Mouse (Mus musculus): ENCODE data around the gene Vmn1r69. TPM values are rescaled to one million over a fixed set of nuclear protein-coding genes. Genes with fewer than 3 reads are reported as not detected.

The Vmn1r69 gene
- polyA plus RNA-seq (2012; rRNA removed): not detected in 2 replicates

DNA sequence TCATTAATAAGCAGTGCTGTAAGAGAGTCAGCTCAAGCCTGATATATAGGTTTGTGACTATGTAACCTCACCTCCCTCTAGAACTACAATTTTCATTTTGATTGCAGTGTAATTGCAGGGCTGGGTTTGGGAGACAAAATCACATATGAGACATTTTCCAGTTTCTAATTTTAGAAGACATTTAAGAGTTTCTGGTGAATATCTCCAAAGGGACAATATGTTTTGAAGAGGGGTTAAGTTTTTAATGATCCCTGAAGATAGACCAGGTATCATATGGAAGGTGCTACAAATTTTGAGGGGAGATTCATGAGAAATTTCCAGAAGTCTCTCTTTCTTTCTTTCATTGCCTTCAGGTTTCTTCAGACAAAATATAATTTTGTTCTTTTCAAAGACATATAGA, at the start of gene Vmn1r69:
Gene Vmn1r69, minus strand, starts transcription at position 101 of the 400 bp plus-strand sequence.
- TF ChIP-seq POLR2A (IDR thresholded peaks at IDR 0.05; ENCODE audit: borderline replicate concordance, extremely low read depth, insufficient read depth, insufficient read length, poor library complexity, severe bottlenecking) (no peak), CTCF (IDR thresholded peaks at IDR 0.05; ENCODE audit: borderline replicate concordance, extremely low read depth, insufficient read depth, insufficient read length) (no peak)
- DNase-seq (ENCODE audit: low read depth): no peak

DNA sequence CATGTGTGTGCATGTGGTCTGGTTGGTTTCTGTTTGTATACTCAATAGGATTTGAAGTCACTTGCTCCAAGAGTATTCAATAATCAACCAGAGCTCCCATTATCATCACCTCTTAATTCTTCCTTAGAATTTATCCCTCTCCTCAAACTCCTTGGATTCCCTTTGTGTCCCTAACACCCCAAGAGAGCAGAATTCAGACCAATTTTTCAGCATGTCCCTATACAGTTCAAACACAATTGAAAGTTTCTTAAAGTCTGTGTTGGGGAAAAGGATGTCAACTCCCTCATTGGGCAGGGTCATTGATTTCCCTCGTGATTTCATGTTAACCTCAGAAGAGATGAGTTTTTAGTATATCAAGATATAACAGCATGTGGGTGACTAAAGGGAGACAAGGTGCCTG, 17.8 kb upstream of the Vmn1r69 start, which contains the start of gene Vmn1r70:
Gene Vmn1r70, plus strand, starts transcription at position 301 of the 400 bp plus-strand sequence.
- no peak for TF ChIP-seq CTCF (IDR thresholded peaks at IDR 0.05; ENCODE audit: borderline replicate concordance, extremely low read depth, insufficient read depth, insufficient read length)
- no peak for TF ChIP-seq POLR2A (IDR thresholded peaks at IDR 0.05; ENCODE audit: borderline replicate concordance, extremely low read depth, insufficient read depth, insufficient read length, poor library complexity, severe bottlenecking)
- no peak for DNase-seq (ENCODE audit: low read depth)

DNA sequence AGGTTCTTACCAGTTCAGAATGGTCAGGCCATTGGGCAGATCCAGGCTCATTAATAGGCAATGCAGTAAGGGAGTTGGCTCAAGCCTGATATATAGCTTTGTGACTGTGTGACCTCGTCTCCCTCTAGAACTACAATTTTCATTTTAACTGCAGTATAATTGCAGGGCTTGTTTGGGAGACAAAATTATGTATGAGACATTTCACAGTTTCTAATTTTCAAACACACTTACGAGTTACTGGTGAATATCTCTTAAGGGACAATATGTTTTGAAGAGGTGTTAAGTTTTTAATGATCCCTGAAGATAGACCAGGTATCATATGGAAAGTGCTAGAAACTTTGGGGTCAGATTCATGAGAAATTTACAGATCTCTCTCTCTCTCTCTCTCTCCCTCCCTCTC, 55.1 kb downstream of the Vmn1r69 start, which contains the start of gene Vmn1r68:
Gene Vmn1r68, minus strand, starts transcription at position 101 of the 400 bp plus-strand sequence.
- DNase-seq (ENCODE audit: low read depth): no peak
- no peak for TF ChIP-seq CTCF (IDR thresholded peaks at IDR 0.05; ENCODE audit: borderline replicate concordance, extremely low read depth, insufficient read depth, insufficient read length)
- TF ChIP-seq POLR2A (IDR thresholded peaks at IDR 0.05; ENCODE audit: borderline replicate concordance, extremely low read depth, insufficient read depth, insufficient read length, poor library complexity, severe bottlenecking): no peak

Other genes starting within 250 kb of the Vmn1r69 start
- gene Vmn1r67, start 170.3 kb downstream of the Vmn1r69 start, polyA plus RNA-seq (2012; rRNA removed): not detected in 2 replicates
- gene Zik1, start 118.3 kb downstream of the Vmn1r69 start, polyA plus RNA-seq (2012; rRNA removed): 28.8 and 32.2 TPM in 2 replicates
- gene Vmn1r68, start 55.2 kb downstream of the Vmn1r69 start, polyA plus RNA-seq (2012; rRNA removed): not detected in 2 replicates
- gene Vmn1r70, start 17.9 kb upstream of the Vmn1r69 start, polyA plus RNA-seq (2012; rRNA removed): not detected in 2 replicates
- gene Nlrp4b, start 74.1 kb upstream of the Vmn1r69 start, polyA plus RNA-seq (2012; rRNA removed): not detected in 2 replicates
- gene Vmn1r71, start 140.7 kb upstream of the Vmn1r69 start, polyA plus RNA-seq (2012; rRNA removed): not detected in 2 replicates